Mouse (Mus musculus) MEL (cell line): ENCODE measurements at regions not wholly inside any gene's neighbourhood (a gene's known extent, or its start where the extent isn't known, plus 50 kb on each side); places are given as distances from the start of the nearest gene placed in this dataset.

Experiments
- CTCF ChIP-seq, 3 experiments: IDR thresholded peaks in 2 of 3; conservative IDR thresholded peaks in 1 of 3; 2 replicates each; pipeline ENCODE4 v1.5.1; 2011 to 2012; ENCODE audit warnings: low read length in 3 of 3, low read depth in 2 of 3, mild to moderate bottlenecking in 2 of 3, improper control_type of control experiment in 1 of 3, inconsistent platforms in 1 of 3, mixed read lengths in 1 of 3, moderate library complexity in 1 of 3; ENCODE audit not compliant: control insufficient read depth in 1 of 3, insufficient read depth in 1 of 3, poor library complexity in 1 of 3, severe bottlenecking in 1 of 3
- E2F4 ChIP-seq: IDR thresholded peaks from 2 replicates; pipeline ENCODE4 v1.6.1; 2011; ENCODE audit warnings: low read depth, low read length, improper control_type of control experiment, borderline replicate concordance
- MAZ ChIP-seq: IDR thresholded peaks from 2 replicates; pipeline ENCODE4 v1.6.1; 2012; ENCODE audit warnings: low read depth, mild to moderate bottlenecking, inconsistent platforms, low read length, improper control_type of control experiment
- TAL1 ChIP-seq: IDR thresholded peaks from 2 replicates; pipeline ENCODE4 v1.6.1; 2012; ENCODE audit warnings: mild to moderate bottlenecking, inconsistent platforms, low read length, moderate library complexity, mixed read lengths
- USF1 ChIP-seq: IDR thresholded peaks from 2 replicates; pipeline ENCODE4 v1.6.1; 2014; ENCODE audit warnings: low read depth, mild to moderate bottlenecking, inconsistent platforms, low read length, improper control_type of control experiment, moderate library complexity

GRCm38 (mm10) chr3:36374939-36375338, 100.8 kb downstream of the Anxa5 start:
- TF ChIP-seq CTCF (IDR thresholded peaks at IDR 0.05 in 2 of 3, conservative IDR thresholded peaks at IDR 0.05 in 1 of 3; ENCODE audit: control insufficient read depth in 1 of 3, insufficient read depth in 1 of 3, low read depth in 2 of 3, low read length in 3 of 3, poor library complexity in 1 of 3, severe bottlenecking in 1 of 3) (no peak), MAZ (no peak), USF1 (no peak), TAL1 (no peak), E2F4 (no peak)
